Mouse (Mus musculus) T-cell, adult 66 days (primary cell): ENCODE data around the gene Kat6b. TPM values are rescaled to one million over a fixed set of nuclear protein-coding genes. Genes with fewer than 3 reads are reported as not detected.

Experiments
- total RNA-seq, 2 experiments: library from RNA; stranded (reverse); gene quantifications; 3 replicates in 1 of 2; 4 replicates in 1 of 2; pipeline ENCODE4 v1.2.4; 2023

The Kat6b gene
- 10 to 100 TPM; 59.7 to 61.7 TPM for total RNA-seq

GRCm38 (mm10) chr14:21481231-21481630 lies at the start of gene Kat6b:
TSS of gene Kat6b (plus strand) at chr14:21481434.

GRCm38 (mm10) chr14:21714486-21714885 lies 233.3 kb downstream of the Kat6b start, which contains the start of gene Dupd1:
TSS of gene Dupd1 (minus strand) at chr14:21714576.

Other genes starting within 250 kb of the Kat6b start
- not detected for gene Dupd1, start 233.1 kb downstream of the Kat6b start, total RNA-seq